Mouse (Mus musculus) heart, embryonic 12.5 days (tissue): ENCODE results near the gene Ccdc183. TPM values are rescaled to one million over a fixed set of nuclear protein-coding genes. Genes with fewer than 3 reads are reported as not detected.

Experiments
- ATAC-seq: fragments of 200-750 bp; cut with Nextera tagmentation; 2 replicates; pipeline ENCODE4 v1.8.0; 2017; ENCODE audit warnings: moderate TSS enrichment, moderate library complexity; ENCODE audit not compliant: insufficient number of reproducible peaks, low FRiP score
- H3K27ac ChIP-seq: fragments of 300-500 bp; sonication (generic); 2 replicates; pipeline ENCODE4 v1.5.1; 2016; ENCODE audit warnings: mild to moderate bottlenecking, moderate library complexity; ENCODE audit not compliant: poor library complexity, severe bottlenecking
- H3K27me3 ChIP-seq: fragments of 300-500 bp; sonication (generic); replicated peaks from 2 replicates; pipeline ENCODE4 v1.6.1; 2016; ENCODE audit warnings: mild to moderate bottlenecking, moderate library complexity
- H3K36me3 ChIP-seq: fragments of 300-500 bp; sonication (generic); 2 replicates; pipeline ENCODE4 v1.6.1; 2016; ENCODE audit warnings: mild to moderate bottlenecking, moderate library complexity
- H3K4me1 ChIP-seq: fragments of 300-500 bp; sonication (generic); replicated peaks from 2 replicates; pipeline ENCODE4 v1.6.1; 2016; ENCODE audit warnings: mild to moderate bottlenecking
- H3K4me2 ChIP-seq: fragments of 300-500 bp; sonication (generic); 2 replicates; pipeline ENCODE4 v1.6.1; 2016; ENCODE audit warnings: mild to moderate bottlenecking, moderate library complexity
- H3K4me3 ChIP-seq: fragments of 300-500 bp; sonication (generic); 2 replicates; pipeline ENCODE4 v1.5.1; 2016; ENCODE audit warnings: mild to moderate bottlenecking
- H3K9ac ChIP-seq: fragments of 300-500 bp; sonication (generic); 2 replicates; pipeline ENCODE4 v1.6.1; 2016; ENCODE audit warnings: mild to moderate bottlenecking, moderate library complexity
- H3K9me3 ChIP-seq: fragments of 300-500 bp; sonication (generic); replicated peaks from 2 replicates; pipeline ENCODE4 v1.6.1; 2016; ENCODE audit warnings: mild to moderate bottlenecking, moderate library complexity
- WGBS: fragments of 180-500 bp; shearing (Covaris S2); methylation state at CpG from one replicate; pipeline ENCODE4 v1.1.7; 2016; 5-methylcytosine and 5-hydroxymethylcytosine counted together
- polyA plus RNA-seq: library from polyadenylated mRNA; unstranded; fragments of >200 nt; fragmentation: Nextera tagmentation; extraction: Ambion mirVana; gene quantifications from 2 replicates; pipeline ENCODE4 v1.2.1, GENCODE M21; 2016

Ccdc183 gene
- polyA plus RNA-seq, 1 experiment from 2014 or later, result 0.14 TPM

DNA sequence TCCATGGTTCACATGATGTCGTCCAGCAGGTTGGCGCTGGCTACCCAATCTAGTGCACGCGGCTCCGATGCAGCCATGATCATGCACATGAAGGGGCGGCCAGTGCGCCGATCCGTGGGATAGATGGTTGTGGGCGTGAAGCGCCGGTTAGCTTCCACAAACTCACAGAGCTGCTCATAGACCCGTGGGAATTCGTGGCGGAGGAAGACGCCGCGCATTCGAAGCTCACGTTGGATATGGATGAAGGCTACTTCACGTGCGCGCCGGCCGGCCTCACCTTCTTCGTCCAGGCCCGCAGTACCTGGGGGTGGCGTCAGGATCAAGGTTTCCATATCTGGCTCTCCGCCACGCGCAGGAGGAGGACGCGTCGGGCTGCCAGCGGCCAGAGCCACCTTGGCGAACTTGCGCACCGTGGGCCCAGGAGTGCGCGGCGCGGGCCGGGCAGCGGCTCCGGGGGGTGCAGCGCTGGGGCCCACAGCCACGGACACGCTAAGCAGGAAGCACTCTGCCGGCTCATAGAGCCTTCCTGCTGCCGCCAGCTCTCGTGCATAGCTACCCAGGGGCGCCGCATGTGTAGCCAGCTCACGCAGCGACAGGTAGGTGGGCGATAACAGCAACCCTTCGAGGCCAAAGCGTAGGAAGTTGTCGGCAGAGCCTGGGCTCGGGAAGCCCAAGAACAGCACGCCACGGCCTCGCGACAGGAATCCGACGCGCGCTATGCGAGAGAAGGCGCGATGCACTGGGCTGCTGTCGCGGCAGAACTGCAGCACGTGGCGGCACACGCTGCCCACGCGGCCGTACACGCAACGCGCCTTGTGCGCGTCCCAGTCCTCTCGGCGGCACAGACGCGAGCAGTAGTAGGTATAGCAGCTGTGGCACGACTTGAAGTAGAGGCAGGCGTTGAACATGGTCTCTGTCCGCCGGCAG is 40.2 kb downstream of the Ccdc183 start:
- ATAC-seq, result no peak
- no peaks in the 10 kb centered on the region for H3K36me3 ChIP-seq
- 13% methylated on average over 92 of the region's 92 CpGs for WGBS
- H3K4me3 ChIP-seq, result peak overlapping the region; percentile 32
- peaks cover 69% of the 10 kb centered on the region for H3K4me1 ChIP-seq
- H3K9me3 ChIP-seq, result no peaks in the 10 kb centered on the region
- H3K27ac ChIP-seq, result no peak overlapping the region
- peak overlapping the region; percentile 58 for H3K4me2 ChIP-seq
- H3K27me3 ChIP-seq, result peaks cover 57% of the 10 kb centered on the region
- H3K9ac ChIP-seq, result 0 out of 2 replicates have a peak overlapping the region, but pooled peaks have one; percentile 18

DNA sequence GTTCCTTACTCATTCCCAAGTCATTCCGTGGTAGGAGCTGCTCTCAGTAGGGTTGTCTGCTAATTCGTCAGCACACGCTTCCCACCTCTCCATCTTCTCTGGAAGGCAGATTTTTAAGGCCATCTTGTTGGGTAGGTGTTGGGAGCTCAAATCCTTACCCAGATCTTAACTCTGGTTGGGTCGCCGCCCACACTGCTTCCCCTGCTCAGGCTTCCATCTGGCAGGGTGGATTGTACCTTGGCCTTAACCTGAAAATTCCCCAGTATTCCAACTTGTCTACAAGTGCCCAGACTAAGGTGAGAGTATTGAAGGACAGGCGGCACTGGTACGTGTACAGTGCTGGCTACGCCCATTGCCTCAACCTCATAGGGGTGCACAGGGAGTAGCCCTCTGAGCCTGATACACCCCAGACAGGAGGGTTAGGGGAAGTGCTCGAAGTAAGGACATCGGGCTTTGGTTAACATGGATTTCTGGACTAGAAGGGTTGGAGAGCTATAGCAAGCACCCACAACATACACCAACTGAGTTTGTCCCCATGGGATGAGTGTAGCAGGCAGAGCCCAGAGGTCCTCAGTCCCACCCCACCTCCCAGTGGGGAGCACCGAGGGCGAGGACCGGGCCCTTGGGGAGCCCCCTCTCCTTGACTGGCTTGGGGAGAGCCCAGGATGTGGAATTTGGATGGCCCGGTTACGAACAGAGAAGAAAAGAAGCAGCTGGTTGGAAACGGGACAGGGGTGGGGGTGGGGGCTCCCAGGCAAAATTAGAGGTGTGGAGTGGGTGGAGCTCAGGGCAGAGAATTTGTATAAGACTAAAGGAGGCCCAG is 41.2 kb downstream of the Ccdc183 start:
- peaks cover 61% of the 10 kb centered on the region for H3K4me1 ChIP-seq
- H3K9ac ChIP-seq, result no peak overlapping the region
- peaks cover 8% of the 10 kb centered on the region for H3K36me3 ChIP-seq
- no peaks in the 10 kb centered on the region for H3K9me3 ChIP-seq
- ATAC-seq, result no peak
- H3K27ac ChIP-seq, result no peak overlapping the region
- H3K4me2 ChIP-seq, result peak overlapping the region; percentile 93
- WGBS, result 72% methylated on average over 16 of the region's 16 CpGs
- H3K4me3 ChIP-seq, result no peak overlapping the region
- H3K27me3 ChIP-seq, result peaks cover 55% of the 10 kb centered on the region

DNA sequence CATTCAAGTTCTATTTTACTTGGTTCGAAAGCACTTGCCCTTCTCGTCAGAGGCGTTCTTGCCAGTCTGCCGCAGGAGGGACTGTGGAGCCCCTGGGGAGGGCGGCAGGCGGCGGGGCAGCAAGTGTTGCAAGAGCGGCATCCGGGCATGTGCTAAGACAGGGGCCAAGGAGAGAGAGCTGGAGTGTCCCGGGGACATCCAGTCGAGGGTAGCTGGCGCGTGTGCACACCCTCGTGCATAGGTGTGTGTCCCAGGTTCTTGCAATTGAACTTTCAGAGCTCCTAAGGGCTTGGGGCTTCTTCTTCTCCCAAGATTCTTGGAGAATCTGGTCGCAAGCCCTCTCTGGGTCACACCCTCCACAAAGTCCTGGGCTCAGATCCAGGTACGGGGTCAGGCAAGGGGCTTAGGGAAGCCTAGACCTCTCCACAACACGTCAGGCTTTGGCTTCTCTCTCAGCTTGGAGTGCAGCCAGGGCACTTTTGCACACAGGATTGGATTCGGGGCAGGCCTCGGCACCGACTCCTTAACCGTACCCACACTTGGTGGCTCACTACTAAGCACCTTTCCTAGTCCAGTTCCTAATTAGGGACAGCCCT is 41.9 kb downstream of the Ccdc183 start:
- no peak for ATAC-seq
- Histone ChIP-seq H3K4me2 (peak overlapping the region; percentile 93), H3K27ac (peak overlapping the region; percentile 86), H3K4me1 (peaks cover 56% of the 10 kb centered on the region), H3K4me3 (peak overlapping the region; percentile 72), H3K9me3 (no peaks in the 10 kb centered on the region), H3K36me3 (peaks cover 13% of the 10 kb centered on the region), H3K27me3 (peaks cover 48% of the 10 kb centered on the region), H3K9ac (peak overlapping the region; percentile 83)
- 13% methylated on average over 21 of the region's 21 CpGs for WGBS

DNA sequence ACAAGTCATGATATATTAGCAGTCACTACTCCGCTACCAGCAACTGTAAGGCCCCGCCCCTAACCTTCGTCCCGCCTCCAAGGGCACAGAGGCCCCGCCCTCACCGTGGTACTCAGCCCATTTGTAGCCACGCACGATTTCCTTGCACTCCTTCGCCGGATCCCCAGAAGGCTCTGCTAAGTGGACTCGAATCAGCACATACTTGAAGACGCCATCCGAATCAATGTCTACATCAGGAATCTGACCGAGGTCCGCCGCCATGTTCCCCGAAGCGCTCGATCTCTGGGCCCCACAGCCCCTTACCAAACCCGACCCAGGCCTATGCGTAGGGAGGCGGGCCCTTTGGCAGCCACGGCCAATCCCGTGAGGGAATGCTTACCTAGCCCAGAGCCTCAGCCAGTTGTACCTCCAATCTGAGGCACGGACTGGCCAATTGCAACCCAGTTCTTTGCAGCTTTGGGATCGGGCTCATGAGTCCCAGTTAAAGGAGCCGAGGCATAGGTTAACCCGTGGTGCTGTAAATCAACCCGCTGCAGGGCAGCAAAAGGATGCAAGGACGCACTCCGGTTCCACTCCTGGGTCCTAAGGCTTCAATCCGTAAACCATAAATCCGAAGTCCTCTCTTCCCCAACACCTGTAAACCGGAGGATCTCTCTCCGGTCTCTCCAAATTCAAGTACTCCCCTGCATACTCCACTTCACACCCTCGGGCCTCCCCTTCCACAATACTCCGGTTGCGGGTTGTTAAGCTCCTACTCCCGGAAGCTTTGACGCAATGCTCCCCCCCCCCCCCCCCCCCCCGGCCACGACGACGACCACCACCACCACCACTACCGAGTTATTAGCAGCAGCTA is 42.7 kb downstream of the Ccdc183 start, which contains the start of the genes Mamdc4 and Phpt1:
Gene Mamdc4, minus strand, starts transcription at position 267 of the 853 bp plus-strand sequence.
Gene Phpt1, minus strand, starts transcription at position 646 of the 853 bp plus-strand sequence.
- Histone ChIP-seq H3K4me2 (peak within 1 kb of the TSS; percentile 93), H3K4me3 (peak within 1 kb of the TSS; percentile 72), H3K27ac (peak within 1 kb of the TSS; percentile 86), H3K4me1 (peaks cover 55% of the 10 kb centered on the region), H3K9ac (peak within 1 kb of the TSS; percentile 83), H3K9me3 (no peaks in the 10 kb centered on the region), H3K27me3 (peaks cover 41% of the 10 kb centered on the region), H3K36me3 (peaks cover 17% of the 10 kb centered on the region)
- peak; percentile 96 for ATAC-seq
- WGBS, result under 1% methylated on average over 43 of the region's 45 CpGs

DNA sequence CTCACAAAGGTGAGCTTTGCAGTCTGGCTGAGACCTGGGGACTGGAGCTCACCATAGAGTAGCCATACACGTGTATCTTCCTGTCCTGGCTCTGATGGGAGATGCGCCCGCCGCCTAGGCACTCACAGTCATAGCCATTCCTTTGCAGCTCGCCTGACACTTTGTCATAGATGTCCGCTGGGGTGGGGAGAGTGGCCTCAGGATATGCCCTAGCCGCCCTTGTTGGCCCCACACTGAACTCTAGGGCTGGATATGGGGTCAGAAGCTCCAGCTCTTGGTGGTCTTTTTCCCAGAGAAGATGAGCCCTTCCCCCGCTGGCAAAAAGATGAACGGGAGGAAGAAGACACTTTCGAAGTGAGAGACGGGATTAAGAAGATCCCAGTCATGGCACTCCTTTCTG is 43.3 kb downstream of the Ccdc183 start:
- WGBS, result 18% methylated on average over 11 of the region's 11 CpGs
- Histone ChIP-seq H3K4me3 (peak overlapping the region; percentile 72), H3K27me3 (peaks cover 34% of the 10 kb centered on the region), H3K4me1 (peaks cover 48% of the 10 kb centered on the region), H3K4me2 (peak overlapping the region; percentile 93), H3K9me3 (no peaks in the 10 kb centered on the region), H3K9ac (peak overlapping the region; percentile 83), H3K36me3 (peaks cover 24% of the 10 kb centered on the region), H3K27ac (peak overlapping the region; percentile 75; the same call in 1 of the 2 replicates)
- no peak for ATAC-seq

DNA sequence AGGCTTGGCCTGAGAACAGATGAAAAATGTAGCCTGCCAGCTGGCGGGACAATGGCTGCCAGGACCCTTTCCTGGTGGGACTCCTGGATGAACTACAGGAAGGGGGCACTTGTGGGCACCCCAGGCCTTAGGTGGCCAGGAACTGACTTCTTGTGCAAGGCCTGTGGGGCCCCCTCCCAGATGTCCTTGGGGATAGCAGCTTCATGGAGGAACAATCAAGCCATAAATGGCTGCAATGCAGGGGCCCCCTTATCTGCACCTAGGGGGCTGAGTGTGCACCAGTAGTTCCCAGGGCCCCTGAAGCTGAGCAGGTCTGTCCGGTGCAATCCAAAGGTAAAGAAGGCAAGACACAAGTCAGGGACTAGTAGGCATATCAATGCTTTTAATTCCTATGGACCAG is 44.4 kb downstream of the Ccdc183 start:
- H3K27ac ChIP-seq, result no peak overlapping the region
- no peaks in the 10 kb centered on the region for H3K9me3 ChIP-seq
- H3K9ac ChIP-seq, result peak overlapping the region; percentile 83; the same call in 1 of the 2 replicates
- 0 out of 2 replicates have a peak overlapping the region, but pooled peaks have one; percentile 72 for H3K4me3 ChIP-seq
- peaks cover 35% of the 10 kb centered on the region for H3K36me3 ChIP-seq
- peaks cover 38% of the 10 kb centered on the region for H3K4me1 ChIP-seq
- no peak for ATAC-seq
- 80% methylated on average over 2 of the region's 2 CpGs for WGBS
- H3K27me3 ChIP-seq, result peaks cover 24% of the 10 kb centered on the region
- peak overlapping the region; percentile 93; the same call in 1 of the 2 replicates for H3K4me2 ChIP-seq

DNA sequence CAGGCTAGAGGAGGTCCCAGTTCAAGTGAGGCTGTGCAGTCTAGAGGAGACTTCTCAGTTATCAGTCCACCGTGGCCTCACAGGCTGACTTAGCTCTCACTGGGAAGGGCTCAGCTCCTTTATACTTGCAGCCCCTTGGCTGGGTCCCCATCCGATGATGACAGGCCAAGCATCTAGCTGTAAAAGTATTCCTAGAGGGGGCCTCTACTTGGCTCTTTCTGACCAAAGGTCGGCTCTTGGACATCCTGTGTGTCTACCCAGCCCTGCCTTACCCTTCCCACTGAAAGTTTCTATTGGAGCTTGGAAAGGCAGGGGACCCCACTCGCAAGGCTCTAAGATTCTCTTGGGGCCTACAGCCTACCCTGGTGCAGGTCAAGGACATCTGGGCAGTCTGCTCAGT is 46.3 kb downstream of the Ccdc183 start:
- no peaks in the 10 kb centered on the region for H3K9me3 ChIP-seq
- peaks cover 5% of the 10 kb centered on the region for H3K27me3 ChIP-seq
- no peak overlapping the region for H3K4me3 ChIP-seq
- H3K4me1 ChIP-seq, result peaks cover 27% of the 10 kb centered on the region
- peaks cover 48% of the 10 kb centered on the region for H3K36me3 ChIP-seq
- no peak overlapping the region for H3K4me2 ChIP-seq
- no peak for ATAC-seq
- 81% methylated on average over 4 of the region's 4 CpGs for WGBS
- no peak overlapping the region for H3K9ac ChIP-seq
- H3K27ac ChIP-seq, result no peak overlapping the region

DNA sequence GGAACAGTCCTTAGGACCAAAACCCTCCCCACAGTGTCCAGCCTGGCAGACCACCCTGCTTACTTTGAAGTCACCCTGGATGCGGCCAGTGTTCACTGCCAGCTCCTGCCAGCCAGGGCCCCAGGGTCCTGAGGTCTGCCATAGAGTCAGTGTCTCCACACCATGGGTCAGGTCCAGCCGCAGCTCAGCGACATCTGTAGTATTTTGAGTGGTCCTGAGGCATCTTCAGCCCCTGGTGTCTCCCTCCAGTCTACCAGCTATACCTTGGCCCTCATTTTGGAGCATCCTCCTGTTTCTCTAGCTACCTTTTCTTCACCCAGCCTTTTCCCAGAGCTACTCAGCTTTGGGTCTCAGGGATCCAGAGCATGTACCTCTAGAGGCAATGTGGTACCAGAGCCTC is 48.2 kb downstream of the Ccdc183 start:
- no peak overlapping the region for H3K27ac ChIP-seq
- no peak for ATAC-seq
- WGBS, result 90% methylated on average over 3 of the region's 3 CpGs

DNA sequence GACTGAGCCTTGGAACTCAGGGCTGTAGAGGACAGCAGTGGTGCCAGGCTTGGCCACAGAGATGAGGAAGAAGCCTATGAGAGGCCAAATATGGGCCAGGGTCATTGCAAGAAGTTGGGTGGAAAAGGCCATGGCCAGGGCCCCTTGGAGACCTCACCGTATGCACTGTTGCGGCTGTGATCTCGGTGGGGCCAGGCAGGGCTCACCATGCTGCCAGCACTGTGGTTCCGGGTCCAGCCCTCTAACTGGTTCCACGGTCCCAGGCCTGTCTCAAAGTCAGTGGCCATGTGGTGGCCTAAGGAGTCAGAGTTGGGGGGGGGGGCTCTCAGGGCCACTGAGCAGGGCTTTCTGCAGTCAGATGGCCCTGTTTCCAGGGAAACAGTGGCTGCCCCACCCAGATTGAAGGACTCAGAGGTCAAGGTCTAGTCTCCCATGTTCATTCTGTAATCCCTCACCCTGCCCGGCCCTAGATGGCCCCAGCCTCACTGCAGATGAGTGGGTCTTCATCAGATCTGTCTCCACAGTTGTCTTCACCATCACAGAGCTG is 48.9 kb downstream of the Ccdc183 start:
- H3K4me1 ChIP-seq, result peaks cover 11% of the 10 kb centered on the region
- no peak overlapping the region; the same call in 1 of the 2 replicates for H3K9ac ChIP-seq
- no peaks in the 10 kb centered on the region for H3K9me3 ChIP-seq
- 83% methylated on average over 6 of the region's 6 CpGs for WGBS
- H3K4me3 ChIP-seq, result no peak overlapping the region
- no peaks in the 10 kb centered on the region for H3K27me3 ChIP-seq
- no peak overlapping the region for H3K27ac ChIP-seq
- peaks cover 75% of the 10 kb centered on the region for H3K36me3 ChIP-seq
- no peak for ATAC-seq
- no peak overlapping the region for H3K4me2 ChIP-seq

More for the DNA sequence above, 48.2 kb downstream of the Ccdc183 start:
- Histone ChIP-seq H3K4me3 (no peak overlapping the region), H3K9me3 (no peaks in the 10 kb centered on the region), H3K27me3 (no peaks in the 10 kb centered on the region), H3K36me3 (peaks cover 67% of the 10 kb centered on the region), H3K4me2 (no peak overlapping the region), H3K9ac (no peak overlapping the region), H3K4me1 (peaks cover 17% of the 10 kb centered on the region)

DNA sequence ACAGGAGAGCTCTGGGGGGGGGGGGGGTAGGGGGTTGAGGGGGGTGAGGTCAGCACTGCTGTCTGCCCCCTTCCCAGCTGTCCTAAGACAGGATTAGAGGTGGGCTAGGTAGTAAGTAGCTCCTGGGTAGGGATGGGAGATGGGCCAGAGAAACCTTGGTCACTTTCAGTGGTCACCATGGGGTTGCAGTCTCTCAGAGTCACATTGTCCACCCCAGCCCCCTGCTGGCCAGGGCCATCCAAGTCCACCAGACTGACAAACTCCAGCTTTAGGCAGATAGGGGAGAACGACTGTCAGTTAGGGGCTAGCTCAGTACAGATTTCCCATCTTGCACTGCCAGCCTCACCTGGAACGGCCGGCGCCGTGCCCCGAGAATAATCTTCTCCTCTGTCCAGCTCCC is 50.9 kb downstream of the Ccdc183 start:
- Histone ChIP-seq H3K36me3 (peaks cover 89% of the 10 kb centered on the region), H3K4me2 (no peak overlapping the region), H3K9me3 (no peaks in the 10 kb centered on the region), H3K4me3 (no peak overlapping the region), H3K27ac (no peak overlapping the region), H3K27me3 (no peaks in the 10 kb centered on the region), H3K9ac (no peak overlapping the region), H3K4me1 (no peaks in the 10 kb centered on the region)
- WGBS, result 79% methylated on average over 6 of the region's 6 CpGs
- no peak for ATAC-seq
